Mouse (Mus musculus) intestine, embryonic 15.5 days (tissue): Measurements from ENCODE around the gene Atg4b. TPM values are rescaled to one million over a fixed set of nuclear protein-coding genes. Genes with fewer than 3 reads are reported as not detected.

Experiments used
- ATAC-seq: fragments of 200-750 bp; cut with Nextera tagmentation; 2 replicates; pipeline ENCODE4 v1.8.0; 2017; ENCODE audit warnings: moderate TSS enrichment, moderate library complexity
- H3K27ac ChIP-seq: fragments of 300-500 bp; sonication (generic); 2 replicates; pipeline ENCODE4 v1.5.1; 2015; ENCODE audit warnings: mild to moderate bottlenecking, inconsistent platforms
- H3K27me3 ChIP-seq: fragments of 300-500 bp; sonication (generic); replicated peaks from 2 replicates; pipeline ENCODE4 v1.6.1; 2015; ENCODE audit warnings: inconsistent platforms
- H3K36me3 ChIP-seq: fragments of 300-500 bp; sonication (generic); 2 replicates; pipeline ENCODE4 v1.6.1; 2015; ENCODE audit warnings: inconsistent platforms
- H3K4me1 ChIP-seq: fragments of 300-500 bp; sonication (generic); replicated peaks from 2 replicates; pipeline ENCODE4 v1.6.1; 2015; ENCODE audit warnings: inconsistent platforms
- H3K4me2 ChIP-seq: fragments of 300-500 bp; sonication (generic); replicated peaks from 2 replicates; pipeline ENCODE4 v1.6.1; 2015; ENCODE audit warnings: mild to moderate bottlenecking, inconsistent platforms
- H3K4me3 ChIP-seq: fragments of 300-500 bp; sonication (generic); replicated peaks from 2 replicates; pipeline ENCODE4 v1.5.1; 2015; ENCODE audit warnings: inconsistent platforms
- H3K9ac ChIP-seq: fragments of 300-500 bp; sonication (generic); 2 replicates; pipeline ENCODE4 v1.6.1; 2015; ENCODE audit warnings: inconsistent platforms
- H3K9me3 ChIP-seq: fragments of 300-500 bp; sonication (generic); 2 replicates; pipeline ENCODE4 v1.6.1; 2016; ENCODE audit warnings: inconsistent platforms
- WGBS: fragments of 180-500 bp; shearing (Covaris S2); methylation state at CpG from one replicate; pipeline ENCODE4 v1.1.7; 2015; 5-methylcytosine and 5-hydroxymethylcytosine counted together
- polyA plus RNA-seq: library from polyadenylated mRNA; unstranded; fragments of >200 nt; fragmentation: Nextera tagmentation; extraction: Ambion mirVana; gene quantifications from 2 replicates; pipeline ENCODE4 v1.2.1, GENCODE M21; 2015

The Atg4b gene
- polyA plus RNA-seq, result 69.4 and 79.8 TPM in 2 replicates

DNA sequence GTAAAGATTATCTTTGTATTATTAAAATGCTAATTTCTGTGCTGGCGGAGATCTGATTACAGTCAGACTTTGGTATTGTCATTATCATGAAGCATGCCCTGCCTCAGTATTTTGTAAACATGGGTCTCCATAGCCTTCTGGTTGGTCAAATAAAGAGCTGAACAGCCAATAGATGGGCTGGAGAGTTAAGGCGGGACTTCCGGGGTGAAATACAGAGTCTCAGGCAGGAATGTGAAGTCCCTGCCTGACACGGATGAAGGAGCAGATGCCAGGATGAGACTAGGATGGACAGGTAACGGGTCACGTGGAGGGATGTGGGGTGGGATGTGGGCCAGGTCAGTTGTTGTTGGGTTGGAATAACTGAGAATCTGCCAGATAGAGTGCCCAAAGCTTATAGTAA, at the start of gene Atg4b:
Gene Atg4b, plus strand, starts transcription at position 211 of the 400 bp plus-strand sequence.
- H3K27ac ChIP-seq, result no peak within 1 kb of the TSS
- 87% methylated on average over 6 of the region's 6 CpGs for WGBS

DNA sequence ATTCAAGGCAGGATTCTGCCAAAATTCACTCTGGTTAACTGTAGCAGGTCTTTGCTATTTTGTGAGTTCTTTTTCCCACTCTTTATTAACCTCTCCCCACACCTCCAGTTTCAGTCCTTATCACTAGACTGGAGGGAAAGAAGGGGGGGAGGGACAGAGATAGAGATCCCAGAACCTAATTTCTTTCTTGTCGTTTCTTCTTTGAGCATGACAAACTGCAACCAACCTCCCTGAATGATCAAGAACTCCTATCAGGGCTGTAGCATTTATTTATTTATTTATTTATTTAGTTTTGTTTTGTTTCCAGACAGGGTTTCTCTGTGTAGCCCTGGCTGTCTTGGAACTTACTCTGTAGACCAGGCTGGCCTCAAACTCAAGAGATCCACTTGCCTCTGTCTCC, 49.2 kb upstream of the Atg4b start:
- H3K27me3 ChIP-seq, result no peaks in the 10 kb centered on the region
- ATAC-seq, result no peak
- 74% methylated on average over 1 of the region's 1 CpGs for WGBS

More for the DNA sequence above, at the start of gene Atg4b:
- H3K4me2 ChIP-seq, result no peak within 1 kb of the TSS
- H3K4me3 ChIP-seq, result no peak within 1 kb of the TSS
- H3K27me3 ChIP-seq, result no peaks in the 10 kb centered on the region
- ATAC-seq, result no peak
- H3K9me3 ChIP-seq, result no peaks in the 10 kb centered on the region
- H3K9ac ChIP-seq, result no peak within 1 kb of the TSS
- H3K36me3 ChIP-seq, result peaks cover 10% of the 10 kb centered on the region; the same call in 1 of the 2 replicates
- H3K4me1 ChIP-seq, result no peaks in the 10 kb centered on the region; the same call in none of the 2 replicates

DNA sequence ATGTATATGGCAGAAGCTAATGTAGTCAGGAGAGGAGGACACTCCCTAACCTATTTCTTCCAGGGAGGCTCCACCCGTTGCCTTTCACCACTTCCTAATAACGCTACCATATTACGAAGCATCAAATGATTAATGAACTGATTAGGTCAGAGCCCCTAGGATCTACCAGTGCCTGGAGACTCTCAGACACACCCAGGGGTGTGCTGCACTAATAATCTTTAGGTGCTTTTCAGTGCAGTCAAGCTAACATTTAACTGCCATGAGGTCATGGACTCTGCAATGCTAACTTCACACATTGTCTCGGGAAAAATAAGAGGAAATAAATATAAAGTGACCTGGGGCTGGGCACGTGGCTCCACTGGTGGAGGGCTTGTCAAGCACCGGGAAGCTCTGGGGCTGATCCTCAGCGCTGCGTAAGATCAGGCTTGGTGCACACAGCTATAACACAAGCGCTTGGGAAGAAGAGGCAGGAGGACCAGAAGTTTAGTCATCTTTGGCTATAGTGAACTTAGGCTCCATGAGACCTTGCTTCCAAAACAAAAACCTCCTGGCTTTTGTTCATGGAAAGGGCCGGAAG, 47.7 kb upstream of the Atg4b start:
- ATAC-seq, result peak; percentile 80
- Histone ChIP-seq H3K27ac (0 out of 2 replicates have a peak overlapping the region, but pooled peaks have one; percentile 9), H3K36me3 (peaks cover 2% of the 10 kb centered on the region; the same call in 1 of the 2 replicates), H3K4me2 (no peak overlapping the region), H3K9me3 (no peaks in the 10 kb centered on the region), H3K27me3 (no peaks in the 10 kb centered on the region), H3K4me1 (no peaks in the 10 kb centered on the region), H3K9ac (no peak overlapping the region), H3K4me3 (no peak overlapping the region)
- 72% methylated on average over 10 of the region's 10 CpGs for WGBS

More for the DNA sequence above, 49.2 kb upstream of the Atg4b start:
- Histone ChIP-seq H3K4me2 (no peak overlapping the region), H3K9me3 (no peaks in the 10 kb centered on the region), H3K27ac (no peak overlapping the region), H3K36me3 (peaks cover 2% of the 10 kb centered on the region; the same call in 1 of the 2 replicates), H3K9ac (no peak overlapping the region), H3K4me3 (no peak overlapping the region), H3K4me1 (0 out of 2 replicates have a peak, but pooled peaks cover 7% of the 10 kb centered on the region)

DNA sequence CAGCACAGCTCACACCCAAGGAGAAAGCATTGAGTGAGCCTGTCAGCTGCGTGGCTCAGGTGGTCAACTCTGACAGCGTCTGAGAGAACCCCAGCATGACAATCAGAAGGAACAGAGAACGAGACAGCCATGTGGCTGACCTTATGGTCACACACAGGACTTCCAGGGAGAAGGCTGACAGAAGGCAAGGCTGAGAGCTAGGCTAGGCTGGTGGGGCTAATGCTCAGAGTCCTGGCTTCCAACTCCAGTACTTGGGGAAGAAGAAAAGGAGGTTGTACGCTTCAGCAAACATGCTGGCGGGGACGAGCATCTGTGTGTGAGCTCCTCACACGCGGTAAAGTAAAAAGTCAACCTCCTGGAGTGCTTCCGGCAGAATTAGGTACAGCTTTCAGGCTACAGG, 47.0 kb upstream of the Atg4b start:
- Histone ChIP-seq H3K36me3 (peaks cover 2% of the 10 kb centered on the region; the same call in 1 of the 2 replicates), H3K9ac (no peak overlapping the region), H3K4me1 (no peaks in the 10 kb centered on the region), H3K4me3 (no peak overlapping the region), H3K27me3 (no peaks in the 10 kb centered on the region), H3K27ac (no peak overlapping the region), H3K9me3 (no peaks in the 10 kb centered on the region), H3K4me2 (no peak overlapping the region)
- no peak for ATAC-seq
- WGBS, result 89% methylated on average over 9 of the region's 9 CpGs

DNA sequence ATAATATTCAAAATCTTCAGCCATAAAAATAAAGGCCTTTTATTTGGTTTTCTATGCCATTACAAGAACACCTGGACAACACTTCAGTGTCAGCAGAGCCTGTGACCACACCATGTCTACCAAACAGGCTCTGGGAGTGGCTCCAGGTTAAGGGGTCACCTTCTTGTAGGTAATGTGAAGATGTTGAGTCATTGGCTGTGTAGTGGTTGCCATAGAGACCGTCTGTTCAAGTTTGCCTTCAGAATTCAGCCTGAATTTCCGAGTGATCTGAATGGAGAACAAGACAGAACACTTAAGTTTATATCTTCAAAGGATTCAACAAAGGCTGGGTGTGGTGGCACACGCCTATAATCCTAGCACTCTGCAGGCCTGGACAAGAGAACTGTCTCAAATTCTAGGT, 45.9 kb upstream of the Atg4b start:
- H3K4me2 ChIP-seq, result no peak overlapping the region
- no peaks in the 10 kb centered on the region for H3K4me1 ChIP-seq
- no peaks in the 10 kb centered on the region for H3K27me3 ChIP-seq
- peaks cover 2% of the 10 kb centered on the region; the same call in 1 of the 2 replicates for H3K36me3 ChIP-seq
- H3K27ac ChIP-seq, result no peak overlapping the region
- no peaks in the 10 kb centered on the region for H3K9me3 ChIP-seq
- 75% methylated on average over 3 of the region's 3 CpGs for WGBS
- no peak overlapping the region for H3K4me3 ChIP-seq
- no peak for ATAC-seq
- H3K9ac ChIP-seq, result no peak overlapping the region

DNA sequence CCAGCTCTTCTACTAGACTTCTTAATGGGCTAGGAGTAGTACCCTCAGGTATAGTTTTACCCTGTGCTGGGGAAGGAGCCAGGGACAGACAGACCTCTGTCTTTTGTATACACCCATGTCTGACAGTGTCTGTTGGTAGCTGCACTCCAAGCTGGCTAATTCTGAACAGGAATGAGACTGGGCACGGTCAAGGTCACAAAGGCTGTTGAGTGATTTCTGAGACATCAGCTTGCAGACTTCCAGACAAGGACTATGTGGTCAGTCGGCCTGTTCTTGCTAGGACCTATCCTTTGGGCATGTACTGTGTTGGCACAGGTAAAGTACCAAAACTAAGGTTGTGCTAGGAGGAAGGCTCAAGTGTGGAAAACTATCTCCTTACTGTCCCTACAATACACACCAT, 35.1 kb upstream of the Atg4b start:
- Histone ChIP-seq H3K36me3 (peaks cover 6% of the 10 kb centered on the region; the same call in 1 of the 2 replicates), H3K9ac (no peak overlapping the region), H3K4me2 (no peak overlapping the region), H3K4me1 (no peaks in the 10 kb centered on the region), H3K9me3 (no peaks in the 10 kb centered on the region), H3K27me3 (no peaks in the 10 kb centered on the region), H3K4me3 (no peak overlapping the region), H3K27ac (no peak overlapping the region)
- ATAC-seq, result no peak
- WGBS, result 81% methylated on average over 2 of the region's 2 CpGs

DNA sequence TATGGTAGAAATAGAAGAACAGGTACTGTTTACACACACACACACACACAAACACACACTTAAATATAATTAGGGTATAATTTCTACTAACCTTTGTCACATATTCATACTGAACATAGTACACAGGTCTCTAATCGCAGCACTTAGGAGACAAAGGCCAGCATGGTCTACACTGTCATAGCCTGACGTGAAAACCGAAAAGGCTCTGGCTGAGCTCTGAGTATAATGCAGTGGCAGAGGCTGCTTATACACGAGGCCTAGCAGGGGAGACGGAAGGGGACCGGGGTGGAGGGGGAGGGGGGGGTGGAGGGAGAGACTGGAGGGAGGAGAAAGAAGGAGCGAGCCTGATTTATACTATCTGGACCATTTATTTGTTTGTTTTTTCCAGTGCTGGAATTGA, 29.7 kb upstream of the Atg4b start:
- WGBS, result 65% methylated on average over 7 of the region's 7 CpGs
- Histone ChIP-seq H3K36me3 (peaks cover 3% of the 10 kb centered on the region; the same call in 1 of the 2 replicates), H3K27ac (no peak overlapping the region), H3K4me2 (no peak overlapping the region), H3K27me3 (no peaks in the 10 kb centered on the region), H3K4me1 (no peaks in the 10 kb centered on the region), H3K9ac (no peak overlapping the region), H3K9me3 (no peaks in the 10 kb centered on the region), H3K4me3 (no peak overlapping the region)
- ATAC-seq, result no peak

DNA sequence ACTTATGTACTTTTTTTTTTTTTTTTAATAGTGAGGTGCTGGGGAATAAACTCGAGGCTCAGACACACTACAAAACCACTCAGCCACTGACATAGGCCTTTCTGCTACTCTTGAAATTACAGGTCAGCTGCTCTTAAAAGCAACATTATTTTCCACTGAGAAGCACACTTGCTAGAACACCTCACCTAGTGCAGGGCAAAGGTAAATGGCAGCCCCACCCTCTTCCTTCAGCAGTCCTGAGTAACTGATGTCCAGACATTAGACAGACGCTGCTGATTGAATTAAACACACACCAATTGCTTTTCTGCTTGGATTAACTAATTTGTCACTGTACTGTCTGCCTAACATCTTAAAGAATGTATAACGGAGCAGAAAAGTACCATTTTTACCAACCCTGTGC, 26.7 kb upstream of the Atg4b start:
- Histone ChIP-seq H3K4me1 (no peaks in the 10 kb centered on the region), H3K27ac (no peak overlapping the region), H3K4me2 (no peak overlapping the region), H3K36me3 (no peaks in the 10 kb centered on the region), H3K27me3 (no peaks in the 10 kb centered on the region), H3K9me3 (no peaks in the 10 kb centered on the region), H3K4me3 (no peak overlapping the region), H3K9ac (no peak overlapping the region)
- WGBS, result 74% methylated on average over 3 of the region's 3 CpGs
- peak; percentile 34; the same call in 1 of the 2 replicates for ATAC-seq

DNA sequence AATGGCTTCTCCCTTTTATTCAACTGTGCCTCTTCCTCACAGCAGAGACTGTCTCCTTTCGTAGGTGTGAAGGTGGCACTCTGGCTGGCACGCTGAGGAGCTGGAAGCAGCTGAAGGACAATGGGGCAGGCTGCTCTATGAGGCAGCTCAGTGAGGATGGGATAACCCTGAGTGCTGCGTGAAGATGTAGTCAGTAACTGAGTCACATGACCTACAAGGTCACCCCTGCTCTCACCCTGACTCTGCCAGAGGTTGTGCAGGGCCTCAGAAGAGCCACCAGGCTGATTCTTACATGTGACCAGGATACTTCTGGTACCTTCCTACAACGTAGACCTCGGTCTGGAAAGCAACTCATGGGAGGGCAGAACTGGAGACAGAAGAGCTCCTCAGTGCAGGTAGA, 25.6 kb upstream of the Atg4b start:
- Histone ChIP-seq H3K4me1 (no peaks in the 10 kb centered on the region), H3K9me3 (no peaks in the 10 kb centered on the region), H3K27ac (no peak overlapping the region), H3K27me3 (no peaks in the 10 kb centered on the region), H3K4me3 (no peak overlapping the region), H3K4me2 (no peak overlapping the region), H3K36me3 (no peaks in the 10 kb centered on the region), H3K9ac (no peak overlapping the region)
- 81% methylated on average over 5 of the region's 5 CpGs for WGBS
- ATAC-seq, result no peak

DNA sequence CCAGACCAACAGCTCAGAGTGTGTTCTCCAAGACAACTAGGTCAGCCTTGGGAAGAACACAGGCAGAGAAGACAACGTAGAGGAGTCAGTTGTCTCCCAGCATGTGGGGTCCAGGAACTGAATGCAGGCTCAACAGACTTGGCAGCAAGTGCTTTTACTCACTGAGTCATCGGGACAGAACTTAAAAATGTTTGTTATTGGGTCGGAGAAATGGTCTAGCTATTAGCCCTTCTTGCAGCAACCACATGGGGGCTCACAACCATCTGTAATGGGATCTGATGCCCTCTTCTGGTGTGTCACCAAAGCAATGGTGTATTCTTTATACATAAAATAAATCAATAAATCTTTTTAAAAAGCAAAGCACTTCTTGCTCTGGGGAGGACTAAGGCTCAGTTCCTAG, 25.2 kb upstream of the Atg4b start:
- Histone ChIP-seq H3K36me3 (no peaks in the 10 kb centered on the region), H3K4me1 (no peaks in the 10 kb centered on the region), H3K9me3 (no peaks in the 10 kb centered on the region), H3K9ac (no peak overlapping the region), H3K4me3 (no peak overlapping the region), H3K27me3 (no peaks in the 10 kb centered on the region), H3K27ac (no peak overlapping the region), H3K4me2 (no peak overlapping the region)
- ATAC-seq, result no peak
- WGBS, result 66% methylated on average over 3 of the region's 3 CpGs

DNA sequence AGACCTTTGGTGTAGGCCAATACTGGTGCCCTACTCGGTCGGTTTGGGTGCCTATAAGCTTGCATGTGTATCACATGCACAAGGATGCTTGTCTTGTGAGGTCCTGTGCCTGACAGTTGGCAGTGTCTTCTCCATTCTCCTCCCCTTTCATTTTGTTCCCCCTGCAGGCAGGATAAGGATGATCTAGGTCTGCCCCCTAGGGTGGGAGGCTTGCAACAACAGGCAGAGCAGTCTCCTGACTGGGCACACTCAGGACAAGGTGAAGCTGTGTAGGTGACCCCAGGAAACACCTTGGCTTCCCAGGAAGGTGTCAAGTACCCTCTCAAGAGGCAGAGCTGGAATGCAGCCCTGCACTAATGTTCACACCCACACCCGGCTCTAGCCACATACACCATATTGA, 24.3 kb upstream of the Atg4b start:
- WGBS, result 60% methylated on average over 3 of the region's 3 CpGs
- Histone ChIP-seq H3K36me3 (no peaks in the 10 kb centered on the region), H3K4me3 (no peak overlapping the region), H3K4me2 (no peak overlapping the region), H3K9me3 (no peaks in the 10 kb centered on the region), H3K4me1 (no peaks in the 10 kb centered on the region), H3K9ac (no peak overlapping the region), H3K27ac (no peak overlapping the region), H3K27me3 (no peaks in the 10 kb centered on the region)
- ATAC-seq, result peak; percentile 20; the same call in 1 of the 2 replicates

DNA sequence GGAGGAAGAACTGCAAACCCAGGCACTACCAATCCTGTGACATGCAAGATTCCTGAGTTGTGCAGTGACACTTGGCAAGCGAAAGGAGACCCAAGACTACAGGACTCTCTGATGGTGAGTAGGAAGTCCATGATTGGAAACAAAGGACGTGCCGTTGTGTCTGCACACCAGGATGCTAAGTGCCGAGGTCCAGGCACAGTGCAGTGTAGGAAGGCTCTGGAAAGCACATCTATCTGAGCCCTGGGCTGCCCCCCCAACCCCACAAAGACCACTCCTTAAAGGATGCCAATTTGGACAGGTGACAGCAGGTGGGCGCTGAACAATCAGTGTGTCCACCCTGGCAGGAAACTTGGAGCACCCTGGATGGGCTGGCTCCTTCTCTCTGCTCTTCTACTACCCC, 20.2 kb upstream of the Atg4b start:
- Histone ChIP-seq H3K9me3 (no peaks in the 10 kb centered on the region), H3K27ac (no peak overlapping the region), H3K4me1 (no peaks in the 10 kb centered on the region), H3K4me3 (no peak overlapping the region), H3K4me2 (0 out of 2 replicates have a peak overlapping the region, but pooled peaks have one; percentile 19), H3K9ac (no peak overlapping the region), H3K36me3 (no peaks in the 10 kb centered on the region), H3K27me3 (no peaks in the 10 kb centered on the region)
- WGBS, result 90% methylated on average over 5 of the region's 5 CpGs
- 0 out of 2 replicates have a peak, but pooled peaks have one; percentile 11 for ATAC-seq

DNA sequence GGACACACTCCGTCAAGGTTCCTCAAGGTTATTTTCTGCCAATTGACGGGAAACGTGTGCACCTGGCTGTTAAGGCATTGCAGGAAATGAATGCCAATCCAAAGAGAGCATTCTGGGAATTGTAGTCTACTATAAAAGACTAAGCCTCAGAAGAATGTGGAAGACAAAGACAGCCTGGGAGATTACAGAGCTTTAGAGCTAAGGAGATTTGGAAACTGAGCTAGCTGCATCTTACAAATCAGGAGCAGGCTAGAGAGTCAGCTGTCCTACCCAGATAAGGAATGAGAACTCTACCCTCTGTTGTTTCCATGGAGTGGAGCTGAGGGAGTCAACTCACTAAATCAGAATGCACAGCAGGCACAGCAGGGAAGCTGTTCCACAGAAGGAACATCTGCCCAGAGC, 19.4 kb upstream of the Atg4b start:
- H3K9me3 ChIP-seq, result no peaks in the 10 kb centered on the region
- no peak overlapping the region for H3K4me3 ChIP-seq
- 36% methylated on average over 3 of the region's 3 CpGs for WGBS
- no peaks in the 10 kb centered on the region for H3K27me3 ChIP-seq
- H3K36me3 ChIP-seq, result no peaks in the 10 kb centered on the region
- no peaks in the 10 kb centered on the region for H3K4me1 ChIP-seq
- peak; percentile 52; the same call in 1 of the 2 replicates for ATAC-seq
- no peak overlapping the region for H3K4me2 ChIP-seq
- H3K9ac ChIP-seq, result no peak overlapping the region
- H3K27ac ChIP-seq, result no peak overlapping the region
